Mouse (Mus musculus) megakaryocyte, embryonic 14.5 days (primary cell): Measurements from ENCODE around the gene Rplp2.

Experiments used
- FLI1 ChIP-seq: IDR thresholded peaks from 2 replicates; pipeline ENCODE4 v1.6.1; 2012; ENCODE audit warnings: low read length, inconsistent platforms, mixed read lengths
- GATA1 ChIP-seq: IDR thresholded peaks from 3 replicates; pipeline ENCODE4 v1.6.1; 2012; ENCODE audit warnings: mixed read lengths, low read length, inconsistent platforms, borderline replicate concordance

- TF ChIP-seq GATA1 (no peak), FLI1 (no peak)
Observed at GRCm38 (mm10) chr7:141478270-141478748, 31.1 kb downstream of the Rplp2 start.
